Mouse (Mus musculus): ENCODE data around the gene Col7a1.
A peak's percentile ranks its signal among the peaks of the same experiment; 100 is the strongest.

- peak; percentile 94 for TF ChIP-seq CTCF (IDR thresholded peaks at IDR 0.05; ENCODE audit: low read depth, low read length)
- no peak for TF ChIP-seq POLR2A (IDR thresholded peaks at IDR 0.05; ENCODE audit: borderline replicate concordance, low read depth, low read length)
Observed at GRCm38 (mm10) chr9:109000726-109001125, 47.3 kb downstream of the Col7a1 start.
